Mouse (Mus musculus): ENCODE measurements around the gene Fmn2. TPM values are rescaled to one million over a fixed set of nuclear protein-coding genes. Genes with fewer than 3 reads are reported as not detected.
A peak's percentile ranks its signal among the peaks of the same experiment; 100 is the strongest.

Gene Fmn2
- polyA plus RNA-seq, 1 experiment from 2014 or later = 1.1 TPM

DNA sequence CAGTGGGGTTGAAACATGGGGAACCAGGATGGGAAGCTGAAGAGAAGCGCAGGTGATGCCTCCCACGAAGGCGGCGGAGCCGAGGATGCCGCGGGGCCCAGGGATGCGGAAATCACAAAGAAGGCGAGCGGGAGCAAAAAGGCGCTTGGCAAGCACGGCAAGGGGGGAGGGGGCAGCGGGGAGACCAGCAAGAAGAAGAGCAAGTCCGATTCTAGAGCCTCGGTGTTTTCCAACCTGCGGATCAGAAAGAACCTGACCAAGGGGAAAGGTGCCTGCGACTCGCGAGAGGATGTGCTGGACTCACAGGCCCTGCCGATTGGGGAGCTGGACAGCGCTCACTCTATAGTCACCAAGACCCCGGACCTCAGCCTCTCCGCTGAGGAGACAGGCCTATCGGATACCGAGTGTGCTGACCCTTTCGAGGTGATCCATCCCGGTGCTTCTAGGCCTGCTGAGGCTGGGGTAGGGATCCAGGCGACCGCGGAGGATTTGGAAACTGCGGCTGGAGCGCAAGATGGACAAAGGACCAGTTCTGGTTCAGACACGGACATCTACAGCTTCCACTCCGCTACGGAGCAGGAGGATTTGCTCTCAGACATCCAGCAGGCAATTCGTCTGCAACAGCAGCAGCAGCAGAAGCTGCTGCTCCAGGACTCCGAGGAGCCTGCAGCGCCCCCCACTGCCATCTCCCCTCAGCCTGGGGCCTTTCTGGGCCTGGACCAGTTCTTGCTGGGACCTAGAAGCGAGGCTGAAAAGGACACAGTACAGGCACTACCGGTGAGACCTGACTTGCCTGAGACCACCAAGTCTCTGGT is 613 bp downstream of the Fmn2 start:
- no peaks in the 10 kb centered on the region for H3K36me3 ChIP-seq (ENCODE audit: control insufficient read depth, insufficient read depth, low read length)
- WGBS (ENCODE audit: insufficient replicate concordance) = 1% methylated on average over 40 of the region's 40 CpGs
- peak overlapping the region; percentile 99 for H3K4me2 ChIP-seq
- H3K27me3 ChIP-seq (ENCODE audit: control insufficient read depth, insufficient read depth, low read length) = peaks cover 14% of the 10 kb centered on the region
- peak; percentile 69; the same call in 1 of the 2 replicates for ATAC-seq (replicated peaks; ENCODE audit: insufficient number of reproducible peaks, low FRiP score, low TSS enrichment)
- H3K9ac ChIP-seq (ENCODE audit: low read depth, low read length) = peak overlapping the region; percentile 69
- peak overlapping the region; percentile 66 for H3K4me3 ChIP-seq (ENCODE audit: low read depth, low read length)
- no peak overlapping the region for H3K27ac ChIP-seq (ENCODE audit: low read depth, low read length)
- no peaks in the 10 kb centered on the region for H3K9me3 ChIP-seq (replicated peaks; ENCODE audit: control insufficient read depth, low read length)
- H3K4me1 ChIP-seq (ENCODE audit: control insufficient read depth, insufficient read depth, low read length) = peaks cover 6% of the 10 kb centered on the region

DNA sequence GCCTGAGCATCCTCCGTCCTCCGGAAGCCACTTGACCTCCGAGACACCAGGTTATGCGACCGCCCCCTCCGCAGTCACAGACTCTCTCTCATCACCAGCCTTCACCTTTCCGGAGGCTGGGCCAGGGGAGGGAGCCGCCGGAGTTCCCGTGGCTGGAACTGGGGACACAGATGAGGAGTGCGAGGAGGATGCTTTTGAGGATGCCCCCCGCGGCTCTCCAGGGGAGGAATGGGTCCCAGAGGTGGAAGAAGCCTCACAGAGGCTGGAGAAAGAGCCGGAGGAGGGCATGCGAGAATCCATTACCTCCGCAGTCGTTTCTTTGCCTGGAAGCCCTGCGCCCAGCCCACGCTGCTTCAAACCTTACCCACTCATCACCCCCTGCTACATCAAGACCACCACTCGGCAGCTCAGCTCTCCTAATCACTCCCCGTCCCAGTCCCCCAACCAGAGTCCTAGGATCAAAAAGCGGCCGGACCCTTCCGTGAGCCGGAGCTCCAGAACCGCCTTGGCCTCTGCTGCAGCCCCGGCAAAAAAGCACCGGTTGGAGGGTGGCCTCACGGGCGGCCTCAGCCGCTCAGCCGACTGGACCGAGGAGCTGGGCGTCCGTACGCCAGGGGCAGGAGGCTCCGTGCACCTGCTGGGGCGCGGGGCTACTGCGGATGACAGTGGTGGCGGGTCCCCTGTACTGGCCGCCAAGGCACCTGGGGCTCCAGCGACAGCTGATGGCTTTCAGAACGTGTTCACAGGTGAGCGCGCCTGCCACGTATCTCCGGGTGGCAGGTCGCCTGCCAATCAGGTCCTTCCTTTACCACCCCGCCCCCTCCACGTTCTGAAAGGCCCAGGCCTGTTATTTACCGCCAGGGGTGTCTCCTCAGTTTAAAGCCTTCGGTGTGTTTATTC is 1.5 kb downstream of the Fmn2 start:
- Histone ChIP-seq H3K4me2 (peak overlapping the region; percentile 99), H3K36me3 (ENCODE audit: control insufficient read depth, insufficient read depth, low read length) (no peaks in the 10 kb centered on the region), H3K9me3 (replicated peaks; ENCODE audit: control insufficient read depth, low read length) (no peaks in the 10 kb centered on the region), H3K9ac (ENCODE audit: low read depth, low read length) (peak overlapping the region; percentile 58), H3K27me3 (ENCODE audit: control insufficient read depth, insufficient read depth, low read length) (peaks cover 14% of the 10 kb centered on the region), H3K4me1 (ENCODE audit: control insufficient read depth, insufficient read depth, low read length) (peaks cover 6% of the 10 kb centered on the region), H3K4me3 (ENCODE audit: low read depth, low read length) (peak overlapping the region; percentile 66), H3K27ac (ENCODE audit: low read depth, low read length) (no peak overlapping the region)
- WGBS (ENCODE audit: insufficient replicate concordance) = under 1% methylated on average over 53 of the region's 53 CpGs
- ATAC-seq (replicated peaks; ENCODE audit: insufficient number of reproducible peaks, low FRiP score, low TSS enrichment) = no peak

DNA sequence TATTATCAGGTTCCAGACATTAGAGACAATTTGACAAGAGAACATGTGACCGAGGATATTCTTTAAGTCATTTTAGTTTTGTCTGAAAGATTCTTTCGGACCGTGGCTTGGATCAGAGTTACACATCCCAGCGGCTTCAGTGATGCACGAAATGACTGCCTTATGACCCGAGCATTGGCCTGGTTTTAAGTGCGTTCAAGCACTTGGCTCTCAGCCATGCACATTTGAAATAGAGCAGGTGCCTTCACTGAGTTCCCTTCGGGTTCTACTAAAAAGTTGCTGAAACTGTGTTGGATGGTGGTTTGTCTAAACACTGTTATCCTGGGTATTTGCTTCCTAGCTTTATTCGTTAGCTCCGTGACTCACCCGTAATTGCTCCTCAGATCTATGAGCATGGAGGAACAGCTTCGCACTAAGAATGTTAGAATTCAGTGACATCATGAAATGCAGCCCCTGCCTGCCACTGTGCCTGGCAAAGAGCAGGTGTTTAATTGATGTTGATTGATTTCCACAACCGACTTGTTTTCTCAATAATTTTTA is 7.0 kb downstream of the Fmn2 start:
- WGBS (ENCODE audit: insufficient replicate concordance) = 64% methylated on average over 13 of the region's 13 CpGs
- no peaks in the 10 kb centered on the region for H3K4me1 ChIP-seq (ENCODE audit: control insufficient read depth, insufficient read depth, low read length)
- no peak overlapping the region for H3K4me2 ChIP-seq
- no peaks in the 10 kb centered on the region for H3K36me3 ChIP-seq (ENCODE audit: control insufficient read depth, insufficient read depth, low read length)
- no peak overlapping the region for H3K4me3 ChIP-seq (ENCODE audit: low read depth, low read length)
- no peak for ATAC-seq (replicated peaks; ENCODE audit: insufficient number of reproducible peaks, low FRiP score, low TSS enrichment)
- H3K27ac ChIP-seq (ENCODE audit: low read depth, low read length) = no peak overlapping the region
- no peak overlapping the region for H3K9ac ChIP-seq (ENCODE audit: low read depth, low read length)
- no peaks in the 10 kb centered on the region for H3K9me3 ChIP-seq (replicated peaks; ENCODE audit: control insufficient read depth, low read length)
- no peaks in the 10 kb centered on the region; the same call in 1 of the 2 replicates for H3K27me3 ChIP-seq (ENCODE audit: control insufficient read depth, insufficient read depth, low read length)

DNA sequence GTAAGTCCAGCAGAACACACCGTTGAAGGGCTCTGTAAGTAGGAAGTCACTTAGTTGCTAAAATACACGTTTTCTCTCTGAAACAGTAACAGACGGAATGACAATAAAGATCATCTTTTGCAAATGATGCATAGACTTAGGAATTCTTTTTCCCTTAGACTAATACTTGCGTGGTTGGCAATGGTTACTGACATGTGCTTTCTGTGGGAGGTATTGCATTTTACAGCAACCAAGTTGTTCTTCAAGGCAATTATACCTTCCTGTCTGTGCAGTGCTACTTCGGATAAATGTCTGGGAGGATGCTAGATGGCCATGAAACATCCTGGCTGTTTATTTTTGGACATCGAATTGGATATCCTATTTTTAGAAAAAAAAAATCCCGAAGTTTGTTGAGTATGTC is 11.8 kb downstream of the Fmn2 start:
- no peaks in the 10 kb centered on the region for H3K9me3 ChIP-seq (replicated peaks; ENCODE audit: control insufficient read depth, low read length)
- WGBS (ENCODE audit: insufficient replicate concordance) = 74% methylated on average over 7 of the region's 7 CpGs
- H3K4me2 ChIP-seq = no peak overlapping the region
- no peaks in the 10 kb centered on the region for H3K4me1 ChIP-seq (ENCODE audit: control insufficient read depth, insufficient read depth, low read length)
- H3K27ac ChIP-seq (ENCODE audit: low read depth, low read length) = no peak overlapping the region
- H3K9ac ChIP-seq (ENCODE audit: low read depth, low read length) = no peak overlapping the region
- H3K36me3 ChIP-seq (ENCODE audit: control insufficient read depth, insufficient read depth, low read length) = no peaks in the 10 kb centered on the region
- ATAC-seq (replicated peaks; ENCODE audit: insufficient number of reproducible peaks, low FRiP score, low TSS enrichment) = no peak
- H3K27me3 ChIP-seq (ENCODE audit: control insufficient read depth, insufficient read depth, low read length) = no peaks in the 10 kb centered on the region
- no peak overlapping the region for H3K4me3 ChIP-seq (ENCODE audit: low read depth, low read length)

DNA sequence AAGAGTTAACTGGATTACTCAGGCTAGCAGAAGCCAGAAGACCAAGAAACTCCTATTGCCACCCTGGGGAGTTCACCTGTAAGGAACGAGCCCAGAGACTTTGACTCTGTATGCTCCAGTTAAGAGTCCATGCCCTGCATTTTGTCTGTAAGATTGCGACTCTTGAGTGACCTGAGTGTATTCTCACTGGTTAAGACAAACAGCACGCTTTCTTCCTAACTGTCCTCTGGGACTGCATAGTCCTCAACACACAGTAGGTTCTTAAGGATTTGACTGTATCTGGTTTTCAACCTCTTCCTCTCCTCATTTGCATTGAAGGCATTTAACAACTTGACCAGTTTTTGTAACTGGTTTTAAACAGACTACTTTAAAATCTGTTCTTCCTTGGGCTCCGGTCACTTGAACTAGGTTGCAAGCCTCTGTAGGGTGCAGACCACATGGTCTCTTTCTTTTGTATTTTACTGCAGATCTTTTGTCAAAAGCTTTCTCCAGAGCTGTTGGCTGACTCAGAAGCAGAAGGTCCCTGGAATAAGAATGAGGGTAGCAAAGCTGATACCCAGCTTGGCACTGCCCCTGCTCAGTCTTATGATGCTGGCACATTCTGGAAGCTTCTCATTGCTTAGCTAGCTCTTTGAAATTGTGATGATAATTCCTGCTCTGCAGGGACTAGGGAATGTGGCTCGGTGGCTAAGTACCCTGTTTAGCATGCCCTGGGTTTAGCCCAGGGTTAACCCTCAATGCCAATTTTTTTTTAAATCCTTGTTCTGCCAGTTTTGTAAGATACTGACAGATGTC is 20.5 kb downstream of the Fmn2 start:
- no peaks in the 10 kb centered on the region for H3K27me3 ChIP-seq (ENCODE audit: control insufficient read depth, insufficient read depth, low read length)
- no peak overlapping the region for H3K4me2 ChIP-seq
- ATAC-seq (replicated peaks; ENCODE audit: insufficient number of reproducible peaks, low FRiP score, low TSS enrichment) = no peak
- no peaks in the 10 kb centered on the region for H3K9me3 ChIP-seq (replicated peaks; ENCODE audit: control insufficient read depth, low read length)
- no peaks in the 10 kb centered on the region for H3K4me1 ChIP-seq (ENCODE audit: control insufficient read depth, insufficient read depth, low read length)
- H3K9ac ChIP-seq (ENCODE audit: low read depth, low read length) = no peak overlapping the region
- no peaks in the 10 kb centered on the region for H3K36me3 ChIP-seq (ENCODE audit: control insufficient read depth, insufficient read depth, low read length)
- H3K27ac ChIP-seq (ENCODE audit: low read depth, low read length) = no peak overlapping the region
- WGBS (ENCODE audit: insufficient replicate concordance) = 76% methylated on average over 5 of the region's 5 CpGs
- H3K4me3 ChIP-seq (ENCODE audit: low read depth, low read length) = no peak overlapping the region

DNA sequence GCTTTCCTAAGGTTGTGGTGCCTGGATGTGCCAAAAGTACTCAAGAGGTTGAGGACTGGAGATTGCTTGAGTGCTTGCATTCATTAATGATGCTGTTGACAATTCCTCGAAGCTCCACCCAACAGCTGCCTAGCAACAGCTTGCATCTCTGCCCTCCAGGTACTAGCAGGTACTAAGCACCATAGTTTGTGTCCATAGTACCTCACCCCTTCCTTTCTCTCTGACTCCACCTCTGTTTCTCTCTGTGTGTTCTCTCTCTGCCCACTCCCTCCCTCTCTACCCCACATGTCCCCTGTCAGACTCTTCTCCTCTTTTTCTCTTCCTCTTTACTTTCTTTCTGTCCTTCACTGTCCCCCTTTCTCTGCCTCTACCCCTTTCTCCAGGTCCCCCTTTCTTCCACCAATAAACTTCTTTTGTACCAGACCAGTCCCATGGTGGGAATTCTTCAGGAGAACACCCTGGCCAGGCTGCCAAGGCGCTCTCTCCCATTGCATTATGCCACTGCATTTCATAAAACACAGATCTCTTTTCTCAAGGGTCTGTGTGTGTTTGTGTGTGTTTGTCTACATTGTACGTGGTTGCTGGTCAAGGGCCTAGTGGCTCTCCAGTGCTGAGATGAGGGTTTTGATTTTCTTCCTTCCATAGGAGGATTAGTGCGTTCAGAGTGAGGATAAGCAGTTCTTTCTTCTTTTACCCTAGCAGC is 21.3 kb downstream of the Fmn2 start:
- no peaks in the 10 kb centered on the region for H3K9me3 ChIP-seq (replicated peaks; ENCODE audit: control insufficient read depth, low read length)
- H3K9ac ChIP-seq (ENCODE audit: low read depth, low read length) = no peak overlapping the region
- no peaks in the 10 kb centered on the region for H3K27me3 ChIP-seq (ENCODE audit: control insufficient read depth, insufficient read depth, low read length)
- H3K36me3 ChIP-seq (ENCODE audit: control insufficient read depth, insufficient read depth, low read length) = no peaks in the 10 kb centered on the region
- H3K4me2 ChIP-seq = no peak overlapping the region
- no peak for ATAC-seq (replicated peaks; ENCODE audit: insufficient number of reproducible peaks, low FRiP score, low TSS enrichment)
- H3K4me1 ChIP-seq (ENCODE audit: control insufficient read depth, insufficient read depth, low read length) = no peaks in the 10 kb centered on the region
- no peak overlapping the region for H3K4me3 ChIP-seq (ENCODE audit: low read depth, low read length)
- no peak overlapping the region for H3K27ac ChIP-seq (ENCODE audit: low read depth, low read length)
- 62% methylated on average over 4 of the region's 4 CpGs for WGBS (ENCODE audit: insufficient replicate concordance)

DNA sequence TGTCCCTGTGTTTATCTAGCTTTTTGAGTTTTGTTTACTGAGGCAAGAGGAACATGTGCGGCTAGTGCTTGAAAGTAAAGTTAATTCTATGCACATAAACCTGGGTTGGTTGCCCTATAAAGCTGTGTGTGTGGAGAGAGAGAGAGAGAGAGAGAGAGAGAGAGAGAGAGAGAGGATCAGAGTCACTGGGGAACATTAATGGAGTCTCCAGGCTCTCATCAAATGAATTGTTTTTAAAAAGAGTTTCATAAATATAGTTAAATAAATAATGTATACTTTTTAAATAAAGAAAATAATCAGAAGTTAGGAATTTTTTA is 21.8 kb downstream of the Fmn2 start:
- Histone ChIP-seq H3K9ac (ENCODE audit: low read depth, low read length) (no peak overlapping the region), H3K27me3 (ENCODE audit: control insufficient read depth, insufficient read depth, low read length) (no peaks in the 10 kb centered on the region)
- WGBS (ENCODE audit: insufficient replicate concordance) = 78% methylated on average over 1 of the region's 1 CpGs

More for the DNA sequence above, 21.8 kb downstream of the Fmn2 start:
- Histone ChIP-seq H3K36me3 (ENCODE audit: control insufficient read depth, insufficient read depth, low read length) (no peaks in the 10 kb centered on the region), H3K4me2 (no peak overlapping the region), H3K27ac (ENCODE audit: low read depth, low read length) (no peak overlapping the region), H3K4me3 (ENCODE audit: low read depth, low read length) (no peak overlapping the region), H3K9me3 (replicated peaks; ENCODE audit: control insufficient read depth, low read length) (no peaks in the 10 kb centered on the region), H3K4me1 (ENCODE audit: control insufficient read depth, insufficient read depth, low read length) (no peaks in the 10 kb centered on the region)
- ATAC-seq (replicated peaks; ENCODE audit: insufficient number of reproducible peaks, low FRiP score, low TSS enrichment) = no peak
